Mouse (Mus musculus) liver, embryonic 16.5 days (tissue): ENCODE measurements at regions not wholly inside any gene's neighbourhood (a gene's known extent, or its start where the extent isn't known, plus 50 kb on each side); places are given as distances from the start of the nearest gene placed in this dataset.
A peak's percentile ranks its signal among the peaks of the same experiment; 100 is the strongest.

Experiments used
- ATAC-seq: fragments of 200-750 bp; cut with Nextera tagmentation; 2 replicates; pipeline ENCODE4 v1.8.0; 2017; ENCODE audit warnings: low read depth, mild to moderate bottlenecking, moderate number of reproducible peaks, moderate library complexity
- H3K27ac ChIP-seq: fragments of 300-500 bp; sonication (generic); 2 replicates; pipeline ENCODE4 v1.5.1; 2014; ENCODE audit warnings: mild to moderate bottlenecking, low read length
- H3K27me3 ChIP-seq: fragments of 300-500 bp; sonication (generic); 2 replicates; pipeline ENCODE4 v1.6.1; 2014; ENCODE audit warnings: low read depth, low read length, mixed read lengths; ENCODE audit not compliant: control insufficient read depth, insufficient read depth
- H3K36me3 ChIP-seq: fragments of 300-500 bp; sonication (generic); 2 replicates; pipeline ENCODE4 v1.6.1; 2014; ENCODE audit warnings: mild to moderate bottlenecking; ENCODE audit not compliant: control insufficient read depth, insufficient read depth
- H3K4me1 ChIP-seq: fragments of 300-500 bp; sonication (generic); 2 replicates; pipeline ENCODE4 v1.6.1; 2014; ENCODE audit warnings: low read depth, low read length, mixed read lengths; ENCODE audit not compliant: control insufficient read depth
- H3K4me2 ChIP-seq: fragments of 300-500 bp; sonication (generic); 2 replicates; pipeline ENCODE4 v1.6.1; 2014; ENCODE audit warnings: low read depth, low read length, mixed read lengths
- H3K4me3 ChIP-seq: fragments of 300-500 bp; sonication (generic); 2 replicates; pipeline ENCODE4 v1.5.1; 2014; ENCODE audit warnings: low read depth, mild to moderate bottlenecking, low read length
- H3K9ac ChIP-seq: fragments of 300-500 bp; sonication (generic); 2 replicates; pipeline ENCODE4 v1.6.1; 2014; ENCODE audit warnings: low read depth, low read length
- H3K9me3 ChIP-seq: fragments of 300-500 bp; sonication (generic); replicated peaks from 2 replicates; pipeline ENCODE4 v1.6.1; 2016; ENCODE audit warnings: low read length; ENCODE audit not compliant: control insufficient read depth
- WGBS: fragments of 180-500 bp; shearing (Covaris S2); extraction: QIAGEN DNeasy Blood & Tissue Kit; methylation state at CpG from one replicate; pipeline ENCODE4 v1.1.7; 2014; ENCODE audit not compliant: insufficient replicate concordance; 5-methylcytosine and 5-hydroxymethylcytosine counted together

- Histone ChIP-seq H3K4me1 (no peaks in the 10 kb centered on the region), H3K9ac (no peak overlapping the region), H3K4me2 (no peak overlapping the region), H3K27me3 (no peaks in the 10 kb centered on the region), H3K9me3 (no peaks in the 10 kb centered on the region), H3K4me3 (no peak overlapping the region), H3K27ac (no peak overlapping the region), H3K36me3 (no peaks in the 10 kb centered on the region)
- 66% methylated on average over 15 of the region's 15 CpGs for WGBS
- no peak for ATAC-seq
Observed at GRCm38 (mm10) chr4:124223646-124224500, 306.1 kb upstream of the 4930535I16Rik start.

GRCm38 (mm10) chr4:124221736-124222135, 303.9 kb upstream of the 4930535I16Rik start:
- Histone ChIP-seq H3K9me3 (no peaks in the 10 kb centered on the region), H3K27ac (no peak overlapping the region), H3K27me3 (no peaks in the 10 kb centered on the region), H3K9ac (no peak overlapping the region), H3K4me1 (no peaks in the 10 kb centered on the region), H3K4me2 (no peak overlapping the region), H3K36me3 (no peaks in the 10 kb centered on the region), H3K4me3 (no peak overlapping the region)
- ATAC-seq: no peak
- 56% methylated on average over 4 of the region's 4 CpGs for WGBS

- Histone ChIP-seq H3K4me2 (no peak overlapping the region), H3K27ac (no peak overlapping the region), H3K4me3 (no peak overlapping the region), H3K4me1 (no peaks in the 10 kb centered on the region), H3K36me3 (no peaks in the 10 kb centered on the region), H3K9me3 (no peaks in the 10 kb centered on the region), H3K9ac (no peak overlapping the region), H3K27me3 (no peaks in the 10 kb centered on the region)
- ATAC-seq: no peak
- 32% methylated on average over 10 of the region's 10 CpGs for WGBS
Observed at GRCm38 (mm10) chr4:124217206-124217605, 299.4 kb upstream of the 4930535I16Rik start.

- Histone ChIP-seq H3K27ac (no peak overlapping the region), H3K36me3 (no peaks in the 10 kb centered on the region), H3K4me1 (no peaks in the 10 kb centered on the region), H3K4me2 (no peak overlapping the region), H3K9ac (no peak overlapping the region), H3K27me3 (no peaks in the 10 kb centered on the region), H3K9me3 (no peaks in the 10 kb centered on the region), H3K4me3 (no peak overlapping the region)
- 46% methylated on average over 5 of the region's 5 CpGs for WGBS
- no peak for ATAC-seq
Observed at GRCm38 (mm10) chr4:124216351-124216750, 298.5 kb upstream of the 4930535I16Rik start.

GRCm38 (mm10) chr4:124215077-124215476, 297.3 kb upstream of the 4930535I16Rik start:
- no peaks in the 10 kb centered on the region for H3K4me1 ChIP-seq
- ATAC-seq: peak; percentile 93
- no peaks in the 10 kb centered on the region for H3K9me3 ChIP-seq
- no peak overlapping the region for H3K27ac ChIP-seq
- 30% methylated on average over 7 of the region's 7 CpGs for WGBS
- no peaks in the 10 kb centered on the region for H3K36me3 ChIP-seq
- no peak overlapping the region for H3K9ac ChIP-seq
- H3K4me2 ChIP-seq: no peak overlapping the region
- no peaks in the 10 kb centered on the region for H3K27me3 ChIP-seq
- H3K4me3 ChIP-seq: no peak overlapping the region

GRCm38 (mm10) chr4:124210103-124210502, 292.3 kb upstream of the 4930535I16Rik start:
- 71% methylated on average over 9 of the region's 9 CpGs for WGBS
- H3K4me1 ChIP-seq: no peaks in the 10 kb centered on the region
- no peak overlapping the region for H3K4me3 ChIP-seq
- ATAC-seq: no peak
- no peak overlapping the region for H3K9ac ChIP-seq
- H3K4me2 ChIP-seq: no peak overlapping the region
- H3K27me3 ChIP-seq: no peaks in the 10 kb centered on the region
- no peak overlapping the region for H3K27ac ChIP-seq
- H3K36me3 ChIP-seq: no peaks in the 10 kb centered on the region
- no peaks in the 10 kb centered on the region for H3K9me3 ChIP-seq

- Histone ChIP-seq H3K4me3 (no peak overlapping the region), H3K4me1 (no peaks in the 10 kb centered on the region), H3K36me3 (no peaks in the 10 kb centered on the region), H3K4me2 (no peak overlapping the region), H3K27me3 (no peaks in the 10 kb centered on the region), H3K9ac (no peak overlapping the region), H3K9me3 (no peaks in the 10 kb centered on the region), H3K27ac (no peak overlapping the region)
- WGBS: 71% methylated on average over 16 of the region's 16 CpGs
- ATAC-seq: no peak
Observed at GRCm38 (mm10) chr4:124206480-124206879, 288.7 kb upstream of the 4930535I16Rik start.

- Histone ChIP-seq H3K9ac (no peak overlapping the region), H3K27me3 (no peaks in the 10 kb centered on the region), H3K27ac (no peak overlapping the region), H3K4me3 (no peak overlapping the region), H3K36me3 (no peaks in the 10 kb centered on the region), H3K4me2 (no peak overlapping the region), H3K4me1 (no peaks in the 10 kb centered on the region), H3K9me3 (no peaks in the 10 kb centered on the region)
- ATAC-seq: no peak
- 44% methylated on average over 2 of the region's 2 CpGs for WGBS
Observed at GRCm38 (mm10) chr4:124203736-124204135, 285.9 kb upstream of the 4930535I16Rik start.

GRCm38 (mm10) chr4:124199884-124200844, 282.3 kb upstream of the 4930535I16Rik start:
- Histone ChIP-seq H3K4me2 (no peak overlapping the region), H3K4me1 (no peaks in the 10 kb centered on the region), H3K36me3 (no peaks in the 10 kb centered on the region), H3K9me3 (no peaks in the 10 kb centered on the region), H3K27me3 (no peaks in the 10 kb centered on the region), H3K4me3 (no peak overlapping the region), H3K27ac (no peak overlapping the region), H3K9ac (no peak overlapping the region)
- ATAC-seq: no peak
- WGBS: 36% methylated on average over 14 of the region's 14 CpGs
